Mouse (Mus musculus) embryonic stem cell, embryonic (primary cell): ENCODE measurements around the gene Mthfr.

Source experiments
- CTCF ChIA-PET, 4 experiments: fragments of 300-600 bp in 2 of 4; fragments of 350-600 bp in 2 of 4; sonication (Branson Sonifier 250); formaldehyde crosslinking; loops; one replicate each; lab custom pipeline; 2022; ENCODE audit warnings: inconsistent platforms in 2 of 4; lab: Charles Lee
- POLR2A ChIA-PET, 4 experiments: fragments of 300-600 bp in 2 of 4; fragments of 350-600 bp in 2 of 4; sonication (Branson Sonifier 250); formaldehyde crosslinking; loops; one replicate each; lab custom pipeline; 2022; ENCODE audit warnings: antibody characterized with exemption in 4 of 4, inconsistent platforms in 1 of 4; lab: Charles Lee

Mthfr gene

GRCm38 (mm10) chr4:148029297-148029696 lies 9.6 kb upstream of the Mthfr start:
- POLR2A ChIA-PET = interaction anchor here in 3 of 4 experiments (0.7 to 43.0 kb wide), 11 partner anchors 9 to 78 kb away, joined by 3 to 812 read pairs (median 5); partner anchors contain the start of genes Clcn6 (in 3 of the 3) and Mthfr (in 3 of the 3)

GRCm38 (mm10) chr4:148030506-148030905 lies 8.4 kb upstream of the Mthfr start:
- CTCF ChIA-PET = interaction anchor here in 1 of 4 experiments (0.6 kb wide), 1 partner anchor 387 kb away, joined by 4 read pairs; no protein-coding TSS in a partner anchor
- POLR2A ChIA-PET = interaction anchor here in 2 of 4 experiments (0.6 to 43.0 kb wide), 11 partner anchors 8 to 147 kb away, joined by 3 to 812 read pairs (median 5); partner anchors contain the start of genes Clcn6 (in 1 of the 2), Mthfr (in 1 of the 2) and Nppb (in 1 of the 2)

More at GRCm38 (mm10) chr4:148029297-148029696, 9.6 kb upstream of the Mthfr start:
- CTCF ChIA-PET = interaction anchor here in 1 of 4 experiments (0.5 kb wide), 1 partner anchor 168 kb away, joined by 3 read pairs; no protein-coding TSS in a partner anchor

GRCm38 (mm10) chr4:148033858-148034410 lies 4.9 kb upstream of the Mthfr start:
- POLR2A ChIA-PET = interaction anchor here in 3 of 4 experiments (0.7 to 43.0 kb wide), 23 partner anchors 0 to 120 kb away, joined by 3 to 812 read pairs (median 7); partner anchors contain the start of genes Agtrap (in 2 of the 3), Nppb (in 2 of the 3), Clcn6 (in 1 of the 3) and Mthfr (in 1 of the 3)
- CTCF ChIA-PET = no interaction called here

- ChIA-PET CTCF (interaction anchor here in 1 of 4 experiments (0.6 kb wide), 1 partner anchor 80 kb away, joined by 4 read pairs; no protein-coding TSS in a partner anchor), POLR2A (interaction anchor here (0.6 to 43.0 kb wide), 19 partner anchors 1 to 413 kb away, joined by 3 to 812 read pairs (median 3); partner anchors contain the start of genes Agtrap (in 2 of the 4), Clcn6 (in 1 of the 4), Disp3 (in 1 of the 4) and Mthfr (in 1 of the 4))
Observed at GRCm38 (mm10) chr4:148035440-148035839, 3.4 kb upstream of the Mthfr start.

- CTCF ChIA-PET = interaction anchor here in 3 of 4 experiments (0.8 to 1.7 kb wide), 10 partner anchors 20 to 122 kb away, joined by 3 to 6 read pairs (median 4); partner anchors contain the start of genes Fbxo2 (in 1 of the 3), Fbxo44 (in 1 of the 3) and Nppb (in 1 of the 3)
- POLR2A ChIA-PET = interaction anchor here (0.6 to 43.0 kb wide), 85 partner anchors 4 to 589 kb away, joined by 3 to 812 read pairs (median 5); partner anchors contain the start of genes Agtrap (in 2 of the 4), Fbxo2 (in 2 of the 4), Fbxo44 (in 2 of the 4) and Fbxo6 (in 2 of the 4)
Observed at GRCm38 (mm10) chr4:148038079-148038599, 738 bp upstream of the Mthfr start.

GRCm38 (mm10) chr4:148039254-148040028 lies 564 bp downstream of the Mthfr start:
- CTCF ChIA-PET = interaction anchor here in 3 of 4 experiments (0.8 to 1.7 kb wide), 8 partner anchors 19 to 121 kb away, joined by 3 to 6 read pairs (median 4); partner anchors contain the start of genes Fbxo2 (in 1 of the 3) and Fbxo44 (in 1 of the 3)
- POLR2A ChIA-PET = interaction anchor here (0.6 to 43.0 kb wide), 78 partner anchors 5 to 593 kb away, joined by 3 to 812 read pairs (median 6); partner anchors contain the start of genes Fbxo2 (in 3 of the 4), Fbxo44 (in 3 of the 4), Agtrap (in 2 of the 4) and Fbxo6 (in 2 of the 4)

GRCm38 (mm10) chr4:148040029-148040830 lies 1.4 kb downstream of the Mthfr start:
- ChIA-PET CTCF (interaction anchor here in 3 of 4 experiments (0.7 to 2.9 kb wide), 8 partner anchors 18 to 100 kb away, joined by 3 to 14 read pairs (median 4); no protein-coding TSS in a partner anchor), POLR2A (interaction anchor here (0.6 to 43.0 kb wide), 68 partner anchors 6 to 592 kb away, joined by 3 to 812 read pairs (median 4); partner anchors contain the start of genes Agtrap (in 2 of the 4), Fbxo6 (in 2 of the 4), Mtor (in 2 of the 4) and Clcn6 (in 1 of the 4))

- CTCF ChIA-PET = interaction anchor here in 3 of 4 experiments (0.7 to 2.9 kb wide), 11 partner anchors 17 to 99 kb away, joined by 3 to 14 read pairs (median 4); no protein-coding TSS in a partner anchor
- POLR2A ChIA-PET = interaction anchor here (0.6 to 43.0 kb wide), 56 partner anchors 7 to 559 kb away, joined by 3 to 812 read pairs (median 4); partner anchors contain the start of genes Agtrap (in 2 of the 4), Fbxo6 (in 2 of the 4), Clcn6 (in 1 of the 4) and Fbxo2 (in 1 of the 4)
Observed at GRCm38 (mm10) chr4:148040933-148041610, 2.2 kb downstream of the Mthfr start.

- POLR2A ChIA-PET = interaction anchor here (0.9 to 43.0 kb wide), 39 partner anchors 7 to 559 kb away, joined by 3 to 812 read pairs (median 5); partner anchors contain the start of genes Agtrap (in 2 of the 4), Fbxo6 (in 2 of the 4), Clcn6 (in 1 of the 4) and Fbxo2 (in 1 of the 4)
Observed at GRCm38 (mm10) chr4:148041611-148042191, 2.8 kb downstream of the Mthfr start.

GRCm38 (mm10) chr4:148043327-148043726 lies 4.5 kb downstream of the Mthfr start:
- ChIA-PET POLR2A (interaction anchor here in 2 of 4 experiments (0.8 to 43.0 kb wide), 10 partner anchors 8 to 57 kb away, joined by 3 to 812 read pairs (median 6); partner anchors contain the start of genes Agtrap (in 1 of the 2), Clcn6 (in 1 of the 2) and Mthfr (in 1 of the 2)), CTCF (interaction anchor here in 3 of 4 experiments (0.6 to 2.9 kb wide), 5 partner anchors 10 to 124 kb away, joined by 3 to 14 read pairs (median 3); no protein-coding TSS in a partner anchor)

More at GRCm38 (mm10) chr4:148041611-148042191, 2.8 kb downstream of the Mthfr start:
- CTCF ChIA-PET = interaction anchor here in 2 of 4 experiments (0.7 to 2.9 kb wide), 8 partner anchors 16 to 98 kb away, joined by 3 to 14 read pairs (median 4); no protein-coding TSS in a partner anchor

- ChIA-PET CTCF (interaction anchor here (0.6 to 1.9 kb wide), 4 partner anchors 29 to 246 kb away, joined by 3 to 5 read pairs (median 3); no protein-coding TSS in a partner anchor), POLR2A (interaction anchor here in 3 of 4 experiments (0.5 to 43.0 kb wide), 10 partner anchors 7 to 249 kb away, joined by 3 to 812 read pairs (median 4); partner anchors contain the start of genes Clcn6 (in 1 of the 3) and Mthfr (in 1 of the 3))
Observed at GRCm38 (mm10) chr4:148044113-148044512, 5.2 kb downstream of the Mthfr start.

- ChIA-PET CTCF (interaction anchor here in 3 of 4 experiments (0.6 to 1.7 kb wide), 4 partner anchors 13 to 640 kb away, joined by 3 to 6 read pairs (median 4); no protein-coding TSS in a partner anchor), POLR2A (interaction anchor here in 3 of 4 experiments (0.9 to 43.0 kb wide), 12 partner anchors 4 to 130 kb away, joined by 3 to 812 read pairs (median 4); partner anchors contain the start of genes Clcn6 (in 2 of the 3), Mthfr (in 2 of the 3) and Agtrap (in 1 of the 3))
Observed at GRCm38 (mm10) chr4:148046450-148047031, 7.7 kb downstream of the Mthfr start.

- CTCF ChIA-PET = interaction anchor here in 2 of 4 experiments (0.6 to 2.7 kb wide), 2 partner anchors 10 to 15 kb away, joined by 4 to 6 read pairs; no protein-coding TSS in a partner anchor
- POLR2A ChIA-PET = interaction anchor here (0.8 to 43.0 kb wide), 9 partner anchors 1 to 65 kb away, joined by 3 to 812 read pairs (median 6); partner anchors contain the start of genes Clcn6 (in 2 of the 4), Mthfr (in 2 of the 4) and Nppb (in 1 of the 4)
Observed at GRCm38 (mm10) chr4:148050396-148050914, 11.6 kb downstream of the Mthfr start.
